Mouse (Mus musculus) CH12.LX (cell line): ENCODE measurements around the gene Foxn2. TPM values are rescaled to one million over a fixed set of nuclear protein-coding genes. Genes with fewer than 3 reads are reported as not detected.

Experiments
- DNase-seq: peaks from one replicate; pipeline ENCODE4 v3.0.0-alpha.2; 2013; ENCODE audit errors: extremely low read depth
- H3K27ac ChIP-seq: 2 replicates; pipeline ENCODE4 v1.5.1; 2012; ENCODE audit warnings: low read depth, mild to moderate bottlenecking, control low read depth, moderate library complexity; ENCODE audit not compliant: insufficient read depth
- H3K27me3 ChIP-seq: replicated peaks from 2 replicates; pipeline ENCODE3; 2012; ENCODE audit warnings: inconsistent platforms
- H3K36me3 ChIP-seq, 2 experiments: replicated peaks in 1 of 2; 2 replicates each; pipeline versions ENCODE3 to v1.6.1; 2012; ENCODE audit warnings: inconsistent platforms in 1 of 2, low read length in 1 of 2, mild to moderate bottlenecking in 1 of 2, mixed read lengths in 1 of 2, moderate library complexity in 1 of 2; ENCODE audit not compliant: control insufficient read depth in 1 of 2, insufficient read depth in 1 of 2
- H3K4me1 ChIP-seq, 2 experiments: 2 replicates each; pipeline ENCODE4 v1.6.1; 2012; ENCODE audit warnings: inconsistent platforms in 1 of 2, moderate library complexity in 1 of 2; ENCODE audit not compliant: insufficient read depth in 2 of 2, control insufficient read depth in 1 of 2
- H3K4me2 ChIP-seq: 2 replicates; pipeline ENCODE4 v1.6.1; 2012; ENCODE audit warnings: low read depth, mild to moderate bottlenecking, control low read depth; ENCODE audit not compliant: poor library complexity, insufficient read depth, severe bottlenecking
- H3K4me3 ChIP-seq, 3 experiments: fragments of 150-350 bp in 1 of 3; sonication (generic) in 1 of 3; replicated peaks in 1 of 3; 2 replicates each; pipeline versions ENCODE3 to v1.5.1; 2011 to 2012; ENCODE audit warnings: low read depth in 2 of 3, low read length in 2 of 3, mild to moderate bottlenecking in 2 of 3, moderate library complexity in 2 of 3, control low read depth in 1 of 3, improper control_type of control experiment in 1 of 3, inconsistent platforms in 1 of 3, mixed read lengths in 1 of 3; ENCODE audit not compliant: poor library complexity in 1 of 3
- H3K79me2 ChIP-seq: replicated peaks from 2 replicates; pipeline ENCODE4 v1.6.1; 2012; ENCODE audit warnings: mild to moderate bottlenecking, moderate library complexity; ENCODE audit not compliant: control insufficient read depth, poor library complexity, insufficient read depth, severe bottlenecking; ENCODE audit errors: extremely low read depth
- H3K9ac ChIP-seq: 2 replicates; pipeline ENCODE4 v1.6.1; 2012; ENCODE audit warnings: low read depth, mild to moderate bottlenecking, control low read depth, moderate library complexity; ENCODE audit not compliant: insufficient read depth
- H3K9me3 ChIP-seq: replicated peaks from 2 replicates; pipeline ENCODE3; 2012; ENCODE audit warnings: low read length, inconsistent platforms, mixed read lengths
- BHLHE40 ChIP-seq: IDR thresholded peaks from 2 replicates; pipeline ENCODE4 v1.6.1; 2011; ENCODE audit warnings: mild to moderate bottlenecking, low read depth, low read length, improper control_type of control experiment
- CTCF ChIP-seq, 2 experiments: IDR thresholded peaks in 1 of 2; conservative IDR thresholded peaks in 1 of 2; 2 replicates each; pipeline ENCODE4 v1.5.1; 2011 to 2012; ENCODE audit warnings: low read depth in 2 of 2, low read length in 2 of 2, improper control_type of control experiment in 1 of 2, inconsistent platforms in 1 of 2, mild to moderate bottlenecking in 1 of 2, moderate library complexity in 1 of 2
- IRF4 ChIP-seq: IDR thresholded peaks from 2 replicates; pipeline ENCODE4 v1.6.1; 2014; ENCODE audit warnings: low read depth, mild to moderate bottlenecking, inconsistent platforms, low read length, improper control_type of control experiment
- JUN ChIP-seq: IDR thresholded peaks from 2 replicates; pipeline ENCODE4 v1.6.1; 2011; ENCODE audit warnings: low read depth, mild to moderate bottlenecking, low read length, improper control_type of control experiment, moderate library complexity; ENCODE audit not compliant: insufficient read depth
- MAZ ChIP-seq: IDR thresholded peaks from 2 replicates; pipeline ENCODE4 v1.6.1; 2012; ENCODE audit warnings: low read depth, mild to moderate bottlenecking, inconsistent platforms, low read length, improper control_type of control experiment, moderate library complexity
- MEF2A ChIP-seq: IDR thresholded peaks from 2 replicates; pipeline ENCODE4 v1.6.1; 2014; ENCODE audit warnings: low read depth, mild to moderate bottlenecking, inconsistent platforms, low read length, improper control_type of control experiment, borderline replicate concordance
- MXI1 ChIP-seq: IDR thresholded peaks from 2 replicates; pipeline ENCODE4 v1.6.1; 2011; ENCODE audit warnings: mild to moderate bottlenecking, low read depth, low read length, improper control_type of control experiment
- MYC ChIP-seq: IDR thresholded peaks from 2 replicates; pipeline ENCODE4 v1.6.1; 2011; ENCODE audit warnings: low read depth, mild to moderate bottlenecking, improper control_type of control experiment, low read length
- NRF1 ChIP-seq: IDR thresholded peaks from 2 replicates; pipeline ENCODE4 v1.6.1; 2014; ENCODE audit warnings: low read depth, mild to moderate bottlenecking, inconsistent platforms, low read length, improper control_type of control experiment, moderate library complexity
- PAX5 ChIP-seq: IDR thresholded peaks from 2 replicates; pipeline ENCODE4 v1.6.1; 2012; ENCODE audit warnings: low read length, inconsistent platforms, mixed read lengths
- POLR2AphosphoS2 ChIP-seq: IDR thresholded peaks from 2 replicates; pipeline ENCODE4 v1.6.1; 2011; ENCODE audit warnings: low read depth, low read length, improper control_type of control experiment
- RCOR1 ChIP-seq: conservative IDR thresholded peaks from 2 replicates; pipeline ENCODE4 v1.6.1; 2012; ENCODE audit warnings: low read depth, mild to moderate bottlenecking, inconsistent platforms, low read length, improper control_type of control experiment
- SIN3A ChIP-seq: IDR thresholded peaks from 2 replicates; pipeline ENCODE4 v1.6.1; 2012; ENCODE audit warnings: low read length, improper control_type of control experiment, inconsistent platforms
- ZC3H11A ChIP-seq: IDR thresholded peaks from 2 replicates; pipeline ENCODE4 v1.6.1; 2012; ENCODE audit warnings: low read depth, mild to moderate bottlenecking, inconsistent platforms, low read length, improper control_type of control experiment
- ZKSCAN1 ChIP-seq: IDR thresholded peaks from 2 replicates; pipeline ENCODE4 v1.6.1; 2012; ENCODE audit warnings: low read depth, inconsistent platforms, low read length, improper control_type of control experiment, borderline replicate concordance
- ZNF384 ChIP-seq: IDR thresholded peaks from 2 replicates; pipeline ENCODE4 v1.6.1; 2012; ENCODE audit warnings: low read depth, low read length, improper control_type of control experiment, inconsistent platforms
- dilution Hi-C: fragments of 300-500 bp; cut with MboI; formaldehyde crosslinking; loops from 2 replicates; pipeline ENCODE4 v1.14.3; 2020; ENCODE audit warnings: low sequenced_read_pairs; ENCODE audit not compliant: extremely low pct_unique_long_range_greater_than_20kb, extremely low pct_ligation_motif_present
- in situ Hi-C: fragments of 300-500 bp; cut with MboI; formaldehyde crosslinking; loops from 3 replicates; pipeline ENCODE4 v1.14.3; 2019; ENCODE audit warnings: low sequenced_read_pairs, low pct_ligation_motif_present, low pct_unique_long_range_greater_than_20kb, mixed read lengths
- polyA plus RNA-seq: library from polyadenylated mRNA; unstranded; fragments of >175 nt; gene quantifications from 2 replicates; pipeline ENCODE4 v1.2.1, GENCODE M21; 2012; ENCODE audit warnings: low read depth; ENCODE audit not compliant: insufficient read length
- total RNA-seq, 2 experiments: library from RNA; depleted of rRNA; stranded (reverse); fragments of 300-350 nt in 1 of 2; fragments of >200 nt in 1 of 2; gene quantifications; 2 replicates each; pipeline ENCODE4 v1.2.3; 2012 to 2014

The Foxn2 gene
- total and polyA plus RNA-seq, 3 experiments, result 13.2 to 24.6 (median 16.0) TPM

DNA sequence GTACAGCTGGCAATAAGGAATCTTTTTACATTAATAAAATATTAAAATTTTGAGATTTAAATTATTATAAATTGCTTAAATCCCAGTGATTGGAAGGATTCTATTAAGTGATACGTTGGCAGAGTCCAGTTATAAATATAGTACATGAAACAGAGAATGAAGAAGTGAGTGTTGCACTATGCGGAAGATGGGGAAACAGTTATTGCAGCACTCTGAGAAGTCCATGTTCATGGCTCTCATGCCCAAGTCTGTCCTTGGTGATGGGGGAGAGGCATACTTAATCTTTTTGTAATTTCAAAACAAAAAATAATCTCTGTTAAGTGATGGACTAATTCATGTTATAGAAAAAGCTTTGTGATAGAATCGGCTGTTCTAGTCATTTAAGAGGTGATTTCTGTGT lies 17.6 kb downstream of the Foxn2 start:
- no peak overlapping the region for H3K27ac ChIP-seq
- in situ Hi-C loops, result no loop called here

DNA sequence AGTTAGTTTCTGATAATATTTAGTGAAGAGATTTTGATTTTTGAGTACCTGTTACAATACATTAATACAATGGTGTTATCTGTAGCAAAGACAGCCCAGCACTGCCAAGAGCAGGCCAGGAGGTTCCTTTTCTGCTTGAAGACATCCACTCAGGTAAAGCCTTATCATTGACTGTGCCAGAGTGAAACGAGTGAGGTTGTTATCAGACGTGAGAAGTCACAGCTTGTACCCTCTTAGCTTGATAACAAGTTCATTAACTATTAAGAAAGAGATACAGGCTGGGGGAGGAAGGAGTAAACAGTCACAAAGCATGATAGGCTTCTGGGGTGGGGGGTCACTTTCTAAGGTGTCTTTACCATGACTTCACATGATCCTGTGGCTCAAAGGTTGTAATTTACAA lies 19.0 kb downstream of the Foxn2 start:
- no peak overlapping the region for H3K27ac ChIP-seq
- dilution Hi-C loops, result no loop called here
- no peak for TF ChIP-seq ZC3H11A
- TF ChIP-seq CTCF (conservative IDR thresholded peaks at IDR 0.05 in 1 of 2, IDR thresholded peaks at IDR 0.05 in 1 of 2; ENCODE audit: low read depth in 2 of 2, low read length in 2 of 2), result no peak
- TF ChIP-seq ZNF384, result no peak
- no peak for TF ChIP-seq SIN3A
- no peak for TF ChIP-seq BHLHE40
- no peak for TF ChIP-seq MEF2A
- TF ChIP-seq IRF4, result no peak
- TF ChIP-seq PAX5, result no peak
- no peak for TF ChIP-seq NRF1

More for the DNA sequence above, 17.6 kb downstream of the Foxn2 start:
- peaks cover 0 to 12% of the 10 kb centered on the region in 2 experiments; a peak in 2 of 4 replicates for H3K4me1 ChIP-seq
- dilution Hi-C loops, result no loop called here
- no peaks in the 10 kb centered on the region for H3K9me3 ChIP-seq
- no peak overlapping the region for H3K9ac ChIP-seq
- no peaks in the 10 kb centered on the region for H3K27me3 ChIP-seq
- DNase-seq, result no peak
- peaks cover 0 to 6% of the 10 kb centered on the region in 2 experiments for H3K36me3 ChIP-seq
- H3K4me3 ChIP-seq, result no peak overlapping the region
- TF ChIP-seq RCOR1, result no peak
- no peak for TF ChIP-seq ZKSCAN1
- no peak for TF ChIP-seq JUN
- TF ChIP-seq NRF1, result no peak
- TF ChIP-seq MXI1, result no peak
- no peak for TF ChIP-seq MAZ
- no peak for TF ChIP-seq MYC
- TF ChIP-seq POLR2AphosphoS2, result no peak
- peaks cover 10% of the 10 kb centered on the region for H3K79me2 ChIP-seq
- no peak overlapping the region for H3K4me2 ChIP-seq

More for the DNA sequence above, 19.0 kb downstream of the Foxn2 start:
- no peak overlapping the region for H3K9ac ChIP-seq
- no peak for DNase-seq
- no peaks in the 10 kb centered on the region for H3K27me3 ChIP-seq
- no peak overlapping the region for H3K4me3 ChIP-seq
- peaks cover 0 to 12% of the 10 kb centered on the region in 2 experiments; a peak in 2 of 4 replicates for H3K4me1 ChIP-seq
- no peak overlapping the region for H3K4me2 ChIP-seq
- peaks cover 3 to 15% of the 10 kb centered on the region in 2 experiments for H3K36me3 ChIP-seq
- H3K9me3 ChIP-seq, result no peaks in the 10 kb centered on the region
- in situ Hi-C loops, result no loop called here
- H3K79me2 ChIP-seq, result peaks cover 13% of the 10 kb centered on the region
